Mouse (Mus musculus) E14TG2a.4 (cell line): Measurements from ENCODE around the gene Aplp1.

Source experiments
- CTCF ChIP-seq: conservative IDR thresholded peaks from 2 replicates; pipeline ENCODE4 v1.5.1; 2014; ENCODE audit warnings: low read length
- NANOG ChIP-seq: IDR thresholded peaks from 2 replicates; pipeline ENCODE4 v1.6.1; 2014; ENCODE audit warnings: borderline replicate concordance, low read length, mixed read lengths
- POU5F1 ChIP-seq: IDR thresholded peaks from 2 replicates; pipeline ENCODE4 v1.6.1; 2014; ENCODE audit warnings: low read length, borderline replicate concordance

DNA sequence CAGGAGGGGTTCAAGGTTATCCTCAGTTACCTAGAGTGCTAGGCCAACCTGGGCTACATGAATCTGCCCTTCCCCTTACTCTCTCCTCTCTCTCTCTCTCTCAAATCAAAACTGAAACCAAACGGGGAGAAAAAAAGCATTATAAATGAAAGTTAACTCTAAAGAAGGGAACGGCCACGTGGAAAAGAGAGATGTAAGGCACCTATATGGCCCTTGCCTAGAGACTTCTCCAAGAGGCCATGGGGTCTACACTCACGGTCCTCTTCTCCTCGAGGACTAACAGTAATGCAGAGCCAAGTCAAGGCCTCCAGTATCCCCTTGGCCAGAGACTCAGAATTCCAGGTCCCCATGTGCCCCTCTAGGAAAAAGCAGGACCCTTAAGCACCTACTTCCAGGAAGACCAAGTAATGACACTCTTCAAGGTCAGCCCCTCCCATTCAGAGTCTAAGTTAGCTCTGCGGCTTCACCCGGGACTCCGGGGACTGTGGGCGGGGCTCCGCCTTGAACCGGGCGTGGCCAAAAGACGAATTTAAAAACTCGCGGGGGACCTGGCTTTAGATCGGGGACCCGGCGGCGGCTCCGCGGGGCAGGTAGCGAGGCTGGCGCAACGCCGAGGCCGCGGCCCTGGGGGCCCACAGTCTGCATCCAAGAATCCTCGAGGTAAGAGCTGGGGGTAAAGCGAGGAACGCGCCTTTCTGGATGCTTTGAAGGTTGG is 24.0 kb downstream of the Aplp1 start, which contains the start of gene Nfkbid:
- TF ChIP-seq CTCF: no peak
- no peak for TF ChIP-seq POU5F1
- no peak for TF ChIP-seq NANOG
